ENCODE assay signal across 21 mouse cellular contexts in the genomic region with DNA sequence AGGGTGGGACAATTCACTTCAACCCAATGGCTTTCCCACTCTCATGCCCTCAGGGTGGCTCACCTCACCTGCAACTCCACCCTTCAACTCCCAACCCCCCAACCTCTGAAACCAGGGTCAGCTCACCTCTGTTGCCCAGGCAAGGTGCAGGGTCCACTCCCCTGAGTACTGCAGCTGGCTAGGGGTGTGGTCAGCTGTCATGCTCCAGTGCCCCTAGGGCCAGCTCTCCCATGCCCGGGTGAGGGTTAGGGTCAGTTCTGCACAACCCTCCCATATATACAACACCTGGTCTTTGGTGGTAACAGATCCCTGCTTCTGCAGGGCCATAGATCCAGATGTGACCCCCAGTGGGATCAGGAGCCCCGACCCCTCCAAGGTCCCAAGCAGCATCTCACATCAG. TPM values are rescaled to one million over a fixed set of nuclear protein-coding genes. Genes with fewer than 3 reads are reported as not detected.
DNase-seq lines count a peak whose midpoint lies in the region; ATAC-seq and TF ChIP-seq lines count a peak whose summit lies in the region.
"Not testable (repeated sequence)": the region's sequence is repeated elsewhere in the genome, so short reads cannot be mapped to it uniquely, and the experiment has no call there.
"Had no signal": no experiment of that assay in that cellular context is flagged by ENCODE, and none has a peak within 500 bp of the region (broad histone marks: within the 10 kb centered on the region; RNA-seq: fewer than 3 reads in every experiment).

No protein-coding gene starts in this region.

- not testable (repeated sequence) for H3K4me2 ChIP-seq in forebrain, embryonic 13.5 days; heart, embryonic 12.5 days; hindbrain, embryonic 15.5 days; kidney, postnatal 0 days (ENCODE audit: low read length)

- ATAC-seq in forebrain, embryonic 13.5 days = 0 out of 2 replicates have a peak, but pooled peaks have one; percentile 16
- 0 out of 2 replicates have a peak, but pooled peaks have one; percentile 22 for ATAC-seq in heart, embryonic 12.5 days (ENCODE audit: insufficient number of reproducible peaks, low FRiP score)
- ATAC-seq in hindbrain, embryonic 15.5 days (ENCODE audit: low FRiP score, low read depth) = 0 out of 2 replicates have a peak, but pooled peaks have one; percentile 19
- peak; percentile 61 for ATAC-seq in kidney, postnatal 0 days (replicated peaks; ENCODE audit: low FRiP score, low read depth)
- ATAC-seq in monocyte, adult 5-6 weeks (replicated peaks; ENCODE audit: insufficient number of reproducible peaks, low FRiP score, low TSS enrichment, poor library complexity, severe bottlenecking) = 0 out of 2 replicates have a peak, but pooled peaks have one; percentile 23

- H3K4me1 ChIP-seq in forebrain, embryonic 13.5 days; heart, embryonic 12.5 days (replicated peaks); hindbrain, embryonic 15.5 days (replicated peaks); kidney, postnatal 0 days (replicated peaks; ENCODE audit: insufficient read depth, low read length): not testable (repeated sequence)

- not testable (repeated sequence) for DNase-seq in kidney, postnatal 0 days (ENCODE audit: low spot score)

- not testable (repeated sequence) for H3K27ac ChIP-seq in forebrain, embryonic 13.5 days; heart, embryonic 12.5 days (ENCODE audit: poor library complexity, severe bottlenecking); hindbrain, embryonic 15.5 days (replicated peaks); kidney, postnatal 0 days

- not testable (repeated sequence) for H3K9ac ChIP-seq in forebrain, embryonic 13.5 days; heart, embryonic 12.5 days; hindbrain, embryonic 15.5 days; kidney, postnatal 0 days (ENCODE audit: low read depth, low read length)

- not testable (repeated sequence) for H3K27me3 ChIP-seq in forebrain, embryonic 13.5 days; heart, embryonic 12.5 days (replicated peaks); hindbrain, embryonic 15.5 days; kidney, postnatal 0 days (ENCODE audit: insufficient read depth, low read length)

- not testable (repeated sequence) for TF ChIP-seq CTCF in kidney, postnatal 0 days (IDR thresholded peaks at IDR 0.05; ENCODE audit: low read depth)

- H3K36me3 ChIP-seq in forebrain, embryonic 13.5 days (ENCODE audit: poor library complexity, severe bottlenecking); heart, embryonic 12.5 days; hindbrain, embryonic 15.5 days; kidney, postnatal 0 days (ENCODE audit: insufficient read depth, low read length): not testable (repeated sequence)

- H3K9me3 ChIP-seq in forebrain, embryonic 13.5 days (replicated peaks); heart, embryonic 12.5 days (replicated peaks); hindbrain, embryonic 15.5 days; kidney, postnatal 0 days (replicated peaks; ENCODE audit: low read length): not testable (repeated sequence)

- 83% methylated on average over 2 of the region's 2 CpGs for WGBS in forebrain, embryonic 13.5 days
- WGBS in heart, embryonic 12.5 days = 87% methylated on average over 2 of the region's 2 CpGs
- 91% methylated on average over 2 of the region's 2 CpGs for WGBS in hindbrain, embryonic 15.5 days
- WGBS in kidney, postnatal 0 days = 38% methylated on average over 2 of the region's 2 CpGs

- H3K4me3 ChIP-seq in forebrain, embryonic 13.5 days; heart, embryonic 12.5 days; hindbrain, embryonic 15.5 days; kidney, postnatal 0 days (replicated peaks; ENCODE audit: low read depth, low read length): not testable (repeated sequence)

RNA-seq across cellular contexts. Expression of a gene that starts 2.5 kb away (rescaled TPM):
- polyA plus RNA-seq in forebrain, embryonic 13.5 days (2015; fragmentation: Nextera tagmentation; extraction: Ambion mirVana) = 0.08 TPM in 1 of 2 replicates, not detected in the other
- polyA plus RNA-seq in heart, embryonic 12.5 days (2016; fragmentation: Nextera tagmentation; extraction: Ambion mirVana) = not detected in 2 replicates
- not detected in 2 replicates for polyA plus RNA-seq in hindbrain, embryonic 15.5 days (2015; fragmentation: Nextera tagmentation; extraction: Ambion mirVana)
- polyA plus RNA-seq in kidney, postnatal 0 days (2015; fragmentation: Nextera tagmentation; extraction: Ambion mirVana) = not detected in 2 replicates
- total RNA-seq in monocyte, adult 5-6 weeks (2017) = not detected in 3 replicates
- total RNA-seq: adrenal gland, adult 18-20 months; adrenal gland, adult 8-10 months; adrenal gland, postnatal 14 days; adrenal gland, postnatal 36 days; CH12.LX had no signal
- polyA plus RNA-seq: CD4-positive, CD25-positive, alpha-beta regulatory T cell, adult 4 months; cerebellum, adult 2 months; embryonic facial prominence, embryonic 10.5 days; forebrain, embryonic 11.5 days; forebrain, embryonic 14.5 days; forebrain, embryonic 16.5 days; Patski had no signal

RNA-seq across cellular contexts. Expression of a gene that starts 7.1 kb away (rescaled TPM):
- polyA plus RNA-seq in forebrain, embryonic 13.5 days (2015; fragmentation: Nextera tagmentation; extraction: Ambion mirVana) = not detected in 2 replicates
- not detected in 2 replicates for polyA plus RNA-seq in heart, embryonic 12.5 days (2016; fragmentation: Nextera tagmentation; extraction: Ambion mirVana)
- polyA plus RNA-seq in hindbrain, embryonic 15.5 days (2015; fragmentation: Nextera tagmentation; extraction: Ambion mirVana) = not detected in 2 replicates
- polyA plus RNA-seq in kidney, postnatal 0 days (2015; fragmentation: Nextera tagmentation; extraction: Ambion mirVana) = not detected in 2 replicates
- not detected in 3 replicates for total RNA-seq in monocyte, adult 5-6 weeks (2017)
- total RNA-seq: adrenal gland, adult 18-20 months; adrenal gland, adult 8-10 months; adrenal gland, postnatal 14 days; adrenal gland, postnatal 36 days; CH12.LX had no signal
- polyA plus RNA-seq: activated CD4-positive, CD25-positive, alpha-beta regulatory T cell, adult 4 months; CD4-positive, CD25-positive, alpha-beta regulatory T cell, adult 4 months; cerebellum, adult 2 months; cortical plate, adult 2 months; embryonic facial prominence, embryonic 10.5 days; embryonic facial prominence, embryonic 12.5 days; forebrain, embryonic 11.5 days; forebrain, embryonic 14.5 days; forebrain, embryonic 16.5 days; G1E; Patski had no signal

RNA-seq across cellular contexts. Expression of a gene that starts 40.8 kb away (rescaled TPM):
- polyA plus RNA-seq in forebrain, embryonic 13.5 days (2015; fragmentation: Nextera tagmentation; extraction: Ambion mirVana) = 95.3 and 106 TPM in 2 replicates
- polyA plus RNA-seq in heart, embryonic 12.5 days (2016; fragmentation: Nextera tagmentation; extraction: Ambion mirVana) = 52.5 and 53.3 TPM in 2 replicates
- polyA plus RNA-seq in hindbrain, embryonic 15.5 days (2015; fragmentation: Nextera tagmentation; extraction: Ambion mirVana) = 61.0 and 62.6 TPM in 2 replicates
- polyA plus RNA-seq in kidney, postnatal 0 days (2015; fragmentation: Nextera tagmentation; extraction: Ambion mirVana) = 61.0 and 65.4 TPM in 2 replicates
- total RNA-seq in monocyte, adult 5-6 weeks (2017) = 81.0 to 109 TPM (median 83.8 TPM) in 3 replicates
